Mouse (Mus musculus) stomach, postnatal 0 days (tissue): ENCODE measurements around the gene Sap18b. TPM values are rescaled to one million over a fixed set of nuclear protein-coding genes. Genes with fewer than 3 reads are reported as not detected.

Experiments
- ATAC-seq: fragments of 200-750 bp; cut with Nextera tagmentation; 2 replicates; pipeline ENCODE4 v1.8.0; 2017; ENCODE audit not compliant: low FRiP score, low TSS enrichment
- DNase-seq: peaks from one replicate; pipeline ENCODE4 v3.0.0-alpha.2; 2016; ENCODE audit warnings: low spot score
- H3K27ac ChIP-seq: fragments of 300-500 bp; sonication (generic); replicated peaks from 2 replicates; pipeline ENCODE4 v1.5.1; 2014; ENCODE audit warnings: mild to moderate bottlenecking, control low read depth
- H3K27me3 ChIP-seq: fragments of 300-500 bp; sonication (generic); 2 replicates; pipeline ENCODE4 v1.6.1; 2014; ENCODE audit warnings: low read length; ENCODE audit not compliant: control insufficient read depth, insufficient read depth
- H3K36me3 ChIP-seq: fragments of 300-500 bp; sonication (generic); 2 replicates; pipeline ENCODE4 v1.6.1; 2014; ENCODE audit warnings: low read length, mixed read lengths; ENCODE audit not compliant: control insufficient read depth, insufficient read depth
- H3K4me1 ChIP-seq: fragments of 300-500 bp; sonication (generic); replicated peaks from 2 replicates; pipeline ENCODE4 v1.6.1; 2014; ENCODE audit warnings: antibody characterized with exemption; ENCODE audit not compliant: control insufficient read depth, insufficient read depth
- H3K4me2 ChIP-seq: fragments of 300-500 bp; sonication (generic); replicated peaks from 2 replicates; pipeline ENCODE4 v1.6.1; 2014; ENCODE audit warnings: low read depth, mild to moderate bottlenecking, control low read depth, moderate library complexity
- H3K4me3 ChIP-seq: fragments of 300-500 bp; sonication (generic); 2 replicates; pipeline ENCODE4 v1.5.1; 2014; ENCODE audit warnings: low read depth, low read length, control low read depth
- H3K9ac ChIP-seq: fragments of 300-500 bp; sonication (generic); 2 replicates; pipeline ENCODE4 v1.6.1; 2014; ENCODE audit warnings: mild to moderate bottlenecking, low read length, control low read depth, mixed read lengths
- H3K9me3 ChIP-seq: fragments of 300-500 bp; sonication (generic); 2 replicates; pipeline ENCODE4 v1.6.1; 2016; ENCODE audit warnings: low read length; ENCODE audit not compliant: control insufficient read depth
- CTCF ChIP-seq: IDR thresholded peaks from 2 replicates; pipeline ENCODE4 v1.5.1; 2016; ENCODE audit warnings: antibody characterized with exemption, low read depth, mild to moderate bottlenecking, moderate library complexity
- EP300 ChIP-seq: optimal IDR thresholded peaks from 2 replicates; pipeline ENCODE3; 2016; ENCODE audit warnings: antibody characterized with exemption
- WGBS: fragments of 180-500 bp; shearing (Covaris S2); extraction: QIAGEN DNeasy Blood & Tissue Kit; methylation state at CpG from one replicate; pipeline ENCODE4 v1.1.7; 2014; 5-methylcytosine and 5-hydroxymethylcytosine counted together
- polyA plus RNA-seq: library from polyadenylated mRNA; unstranded; fragments of >200 nt; fragmentation: Nextera tagmentation; extraction: Ambion mirVana; gene quantifications from 2 replicates; pipeline ENCODE4 v1.2.1, GENCODE M21; 2015

The Sap18b gene
- polyA plus RNA-seq, 1 experiment from 2014 or later = 333 TPM

DNA sequence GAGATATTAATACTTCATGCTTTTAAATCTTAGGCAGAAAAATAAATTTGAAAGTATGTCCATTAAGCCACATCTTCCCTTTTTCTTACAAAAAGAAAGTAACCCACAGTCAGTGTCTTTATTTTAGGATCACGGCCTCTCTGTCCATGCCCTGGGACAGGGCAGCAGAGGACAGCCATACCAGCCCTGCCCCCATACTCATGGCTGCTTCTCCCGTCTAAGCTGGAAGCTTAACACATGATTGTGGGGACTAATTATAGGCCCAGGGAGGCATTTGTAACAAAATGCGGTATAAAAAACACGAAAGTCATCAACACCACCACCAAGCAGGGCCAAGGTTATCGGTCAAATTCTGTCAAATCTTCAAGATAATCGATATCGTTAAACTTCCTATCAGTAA lies 50.1 kb downstream of the Sap18b start:
- H3K9ac ChIP-seq = no peak overlapping the region
- no peak overlapping the region for H3K27ac ChIP-seq
- DNase-seq = no peak
- H3K9me3 ChIP-seq = no peaks in the 10 kb centered on the region
- 93% methylated on average over 7 of the region's 7 CpGs for WGBS
- H3K36me3 ChIP-seq = peaks cover 12% of the 10 kb centered on the region
- TF ChIP-seq CTCF = no peak
- no peak for TF ChIP-seq EP300
- no peak overlapping the region for H3K4me3 ChIP-seq
- no peaks in the 10 kb centered on the region for H3K4me1 ChIP-seq
- H3K4me2 ChIP-seq = no peak overlapping the region
- no peak for ATAC-seq
- no peaks in the 10 kb centered on the region for H3K27me3 ChIP-seq

Other genes starting within 250 kb of the Sap18b start
- gene Prss54, start 249.0 kb upstream of the Sap18b start, polyA plus RNA-seq = not detected in 2 replicates
- 4.7 and 5.0 TPM in 2 replicates for gene Gins3, start 191.9 kb upstream of the Sap18b start, polyA plus RNA-seq
- gene Ndrg4, start 148.4 kb upstream of the Sap18b start, polyA plus RNA-seq = 17.1 and 17.9 TPM in 2 replicates
- 19.9 and 23.7 TPM in 2 replicates for gene Setd6, start 109.5 kb upstream of the Sap18b start, polyA plus RNA-seq
- 17.4 and 18.0 TPM in 2 replicates for gene Cnot1, start 17.9 kb upstream of the Sap18b start, polyA plus RNA-seq
- 9.1 and 9.5 TPM in 2 replicates for gene Slc38a7, start 28.2 kb downstream of the Sap18b start, polyA plus RNA-seq
- gene Got2, start 63.2 kb downstream of the Sap18b start, polyA plus RNA-seq = 95.8 and 101 TPM in 2 replicates